Mouse (Mus musculus) heart, embryonic 15.5 days (tissue): Measurements from ENCODE around the gene Tmem144. TPM values are rescaled to one million over a fixed set of nuclear protein-coding genes. Genes with fewer than 3 reads are reported as not detected.

Experiments
- ATAC-seq: fragments of 200-750 bp; cut with Nextera tagmentation; replicated peaks from 2 replicates; pipeline ENCODE4 v1.8.0; 2017; ENCODE audit warnings: low read depth, moderate TSS enrichment; ENCODE audit not compliant: insufficient number of reproducible peaks, insufficient read depth, low FRiP score
- H3K27ac ChIP-seq: fragments of 300-500 bp; sonication (generic); 2 replicates; pipeline ENCODE4 v1.5.1; 2015; ENCODE audit warnings: mild to moderate bottlenecking, inconsistent platforms
- H3K27me3 ChIP-seq: fragments of 300-500 bp; sonication (generic); 2 replicates; pipeline ENCODE4 v1.6.1; 2015; ENCODE audit warnings: inconsistent platforms
- H3K36me3 ChIP-seq: fragments of 300-500 bp; sonication (generic); 2 replicates; pipeline ENCODE4 v1.6.1; 2015; ENCODE audit warnings: mild to moderate bottlenecking, inconsistent platforms
- H3K4me1 ChIP-seq: fragments of 300-500 bp; sonication (generic); replicated peaks from 2 replicates; pipeline ENCODE4 v1.6.1; 2015; ENCODE audit warnings: inconsistent platforms
- H3K4me2 ChIP-seq: fragments of 300-500 bp; sonication (generic); 2 replicates; pipeline ENCODE4 v1.6.1; 2015; ENCODE audit warnings: inconsistent platforms, mild to moderate bottlenecking, moderate library complexity
- H3K4me3 ChIP-seq: fragments of 300-500 bp; sonication (generic); 2 replicates; pipeline ENCODE4 v1.5.1; 2015; ENCODE audit warnings: mild to moderate bottlenecking, inconsistent platforms
- H3K9ac ChIP-seq: fragments of 300-500 bp; sonication (generic); 2 replicates; pipeline ENCODE4 v1.6.1; 2015; ENCODE audit warnings: mild to moderate bottlenecking, inconsistent platforms
- H3K9me3 ChIP-seq: fragments of 300-500 bp; sonication (generic); replicated peaks from 2 replicates; pipeline ENCODE4 v1.6.1; 2016; ENCODE audit warnings: inconsistent platforms
- WGBS: fragments of 180-500 bp; shearing (Covaris S2); methylation state at CpG from one replicate; pipeline ENCODE4 v1.1.7; 2015; ENCODE audit warnings: mixed read lengths; 5-methylcytosine and 5-hydroxymethylcytosine counted together
- polyA plus RNA-seq: library from polyadenylated mRNA; unstranded; fragments of >200 nt; fragmentation: Nextera tagmentation; extraction: Ambion mirVana; gene quantifications from 2 replicates; pipeline ENCODE4 v1.2.1, GENCODE M21; 2015

The Tmem144 gene
- polyA plus RNA-seq, 1 experiment from 2014 or later, result 8.9 TPM

DNA sequence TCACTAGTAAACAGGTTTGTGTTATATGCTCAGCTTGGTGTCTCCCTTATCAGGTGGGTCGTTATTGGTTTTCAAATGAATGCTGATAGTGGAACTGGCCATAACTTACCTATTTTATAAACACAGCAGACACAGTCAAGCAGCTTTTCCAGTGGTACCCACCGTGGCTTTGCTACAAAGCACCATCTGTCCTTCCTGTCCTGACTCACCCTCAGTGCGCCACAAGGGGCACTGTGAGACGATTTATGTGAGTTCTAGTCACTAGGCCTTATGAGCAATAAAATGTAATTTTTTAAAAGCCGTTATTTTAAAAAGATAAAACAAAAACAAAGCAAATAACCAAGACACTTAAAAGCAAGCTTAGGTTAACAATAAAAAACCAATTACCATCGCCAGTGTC, 13.8 kb downstream of the Tmem144 start:
- H3K4me3 ChIP-seq, result no peak overlapping the region
- no peaks in the 10 kb centered on the region for H3K27me3 ChIP-seq
- H3K36me3 ChIP-seq, result peaks cover 6% of the 10 kb centered on the region; the same call in 1 of the 2 replicates
- 0 out of 2 replicates have a peak, but pooled peaks cover 6% of the 10 kb centered on the region for H3K4me1 ChIP-seq
- no peak for ATAC-seq
- H3K9ac ChIP-seq, result no peak overlapping the region
- no peak overlapping the region for H3K27ac ChIP-seq
- no peak overlapping the region for H3K4me2 ChIP-seq
- 58% methylated on average over 6 of the region's 6 CpGs for WGBS
- no peaks in the 10 kb centered on the region for H3K9me3 ChIP-seq

DNA sequence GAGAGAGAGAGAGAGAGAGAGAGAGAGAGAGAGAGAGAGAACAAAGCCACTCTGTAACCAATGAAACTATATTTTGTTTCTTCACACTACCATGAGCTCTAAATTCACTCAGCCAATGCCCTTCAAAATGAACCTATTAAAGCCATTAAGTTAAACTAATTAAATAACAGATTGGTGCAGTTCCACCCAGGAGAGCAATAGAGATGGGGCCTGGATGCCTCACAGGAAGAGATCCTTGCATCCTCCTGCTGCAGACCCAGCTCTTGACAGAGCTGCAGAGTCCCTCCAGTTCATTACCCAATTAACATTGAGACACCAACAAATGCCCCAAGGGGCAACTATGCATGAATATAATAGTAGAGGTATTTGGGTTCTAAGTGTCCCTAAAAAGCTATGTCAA, 23.3 kb downstream of the Tmem144 start:
- no peaks in the 10 kb centered on the region for H3K36me3 ChIP-seq
- no peak for ATAC-seq
- no peak overlapping the region for H3K4me2 ChIP-seq
- H3K9ac ChIP-seq, result no peak overlapping the region
- H3K4me1 ChIP-seq, result peaks cover 8% of the 10 kb centered on the region; the same call in 1 of the 2 replicates
- H3K9me3 ChIP-seq, result no peaks in the 10 kb centered on the region
- no peak overlapping the region for H3K27ac ChIP-seq
- H3K27me3 ChIP-seq, result no peaks in the 10 kb centered on the region
- H3K4me3 ChIP-seq, result no peak overlapping the region

DNA sequence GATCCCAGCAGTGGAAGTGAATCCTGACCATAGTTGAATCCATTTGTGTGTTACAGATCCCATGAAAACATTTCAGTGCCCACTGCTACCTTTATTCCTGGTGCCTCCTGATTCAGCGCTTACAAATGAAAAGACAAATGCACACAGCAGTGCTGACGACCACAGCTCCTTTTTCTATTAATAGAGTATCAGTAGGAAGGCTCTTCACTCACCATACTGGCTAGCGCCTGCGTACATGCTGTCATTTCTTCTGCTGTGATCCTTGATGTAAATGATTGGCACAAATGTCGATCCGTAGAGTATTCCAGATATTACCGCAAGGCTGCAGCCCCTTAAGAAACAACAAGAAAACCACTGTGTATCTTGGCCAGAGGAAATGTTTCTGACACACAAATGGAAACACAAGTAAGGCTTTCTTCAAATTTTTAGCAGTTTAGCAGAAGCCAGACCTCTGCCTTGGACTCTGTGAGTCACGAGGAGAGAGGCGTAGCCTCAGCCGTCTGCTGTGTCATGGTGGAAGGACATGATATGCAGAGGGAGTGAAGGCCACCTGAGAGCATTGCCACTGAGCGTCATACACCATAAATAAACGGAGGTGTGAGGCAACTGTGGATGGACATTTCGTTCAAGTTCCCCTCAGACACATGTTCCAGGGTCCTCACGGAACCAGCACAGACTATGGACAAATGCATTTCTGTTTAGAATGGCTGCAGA, 27.3 kb downstream of the Tmem144 start:
- Histone ChIP-seq H3K27ac (peak overlapping the region; percentile 64), H3K4me1 (peaks cover 8% of the 10 kb centered on the region; the same call in 1 of the 2 replicates), H3K36me3 (no peaks in the 10 kb centered on the region), H3K9ac (no peak overlapping the region), H3K4me2 (peak overlapping the region; percentile 34), H3K4me3 (no peak overlapping the region), H3K27me3 (no peaks in the 10 kb centered on the region), H3K9me3 (no peaks in the 10 kb centered on the region)
- 61% methylated on average over 14 of the region's 14 CpGs for WGBS
- peak; percentile 75; the same call in 1 of the 2 replicates for ATAC-seq

DNA sequence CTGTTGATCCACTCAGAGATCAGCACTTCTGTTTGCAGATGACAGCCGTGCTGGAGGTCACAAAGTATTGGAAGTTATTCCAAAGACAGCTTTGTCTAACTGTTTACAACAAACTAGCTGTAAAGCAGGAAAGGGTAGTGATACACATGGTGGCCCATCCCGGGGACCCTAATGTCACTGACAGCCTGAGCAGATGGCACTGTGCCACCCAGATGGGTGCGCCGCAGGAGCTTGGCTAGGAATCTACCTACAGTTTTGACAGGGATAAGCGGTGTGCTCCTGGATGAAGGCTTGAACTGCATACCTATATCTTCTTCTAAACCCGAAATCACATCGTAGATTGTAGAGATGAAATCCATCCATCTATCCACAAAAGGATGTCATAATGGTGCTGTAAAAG, 29.4 kb downstream of the Tmem144 start:
- Histone ChIP-seq H3K4me3 (no peak overlapping the region), H3K9ac (no peak overlapping the region), H3K36me3 (no peaks in the 10 kb centered on the region), H3K4me1 (peaks cover 8% of the 10 kb centered on the region; the same call in 1 of the 2 replicates), H3K4me2 (no peak overlapping the region), H3K27ac (no peak overlapping the region), H3K27me3 (no peaks in the 10 kb centered on the region), H3K9me3 (no peaks in the 10 kb centered on the region)
- WGBS, result 88% methylated on average over 7 of the region's 7 CpGs
- no peak for ATAC-seq

DNA sequence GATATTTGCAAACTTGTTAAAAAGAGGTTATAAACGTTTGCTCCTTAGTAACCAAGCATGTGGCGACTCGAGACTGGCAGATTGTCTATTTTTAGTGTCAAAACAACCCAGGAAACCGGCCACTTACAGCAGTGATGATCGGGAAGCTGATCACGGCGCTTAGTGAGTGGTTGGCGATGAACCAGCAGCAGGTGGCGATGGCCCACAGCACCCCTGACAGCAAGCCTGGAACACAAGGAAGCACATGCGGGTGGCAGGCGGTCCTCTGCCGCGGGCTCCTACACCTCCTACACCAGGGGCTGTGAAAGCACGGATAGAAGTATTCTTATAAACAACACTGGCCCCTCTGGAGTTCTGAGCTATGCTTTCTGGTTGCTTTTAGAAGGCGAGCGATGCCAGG, 31.4 kb downstream of the Tmem144 start:
- H3K4me1 ChIP-seq, result peaks cover 8% of the 10 kb centered on the region; the same call in 1 of the 2 replicates
- H3K4me2 ChIP-seq, result no peak overlapping the region
- no peak overlapping the region for H3K27ac ChIP-seq
- H3K27me3 ChIP-seq, result no peaks in the 10 kb centered on the region
- ATAC-seq, result no peak
- no peak overlapping the region for H3K4me3 ChIP-seq
- no peak overlapping the region for H3K9ac ChIP-seq
- WGBS, result 63% methylated on average over 16 of the region's 16 CpGs
- H3K36me3 ChIP-seq, result no peaks in the 10 kb centered on the region
- no peaks in the 10 kb centered on the region for H3K9me3 ChIP-seq

DNA sequence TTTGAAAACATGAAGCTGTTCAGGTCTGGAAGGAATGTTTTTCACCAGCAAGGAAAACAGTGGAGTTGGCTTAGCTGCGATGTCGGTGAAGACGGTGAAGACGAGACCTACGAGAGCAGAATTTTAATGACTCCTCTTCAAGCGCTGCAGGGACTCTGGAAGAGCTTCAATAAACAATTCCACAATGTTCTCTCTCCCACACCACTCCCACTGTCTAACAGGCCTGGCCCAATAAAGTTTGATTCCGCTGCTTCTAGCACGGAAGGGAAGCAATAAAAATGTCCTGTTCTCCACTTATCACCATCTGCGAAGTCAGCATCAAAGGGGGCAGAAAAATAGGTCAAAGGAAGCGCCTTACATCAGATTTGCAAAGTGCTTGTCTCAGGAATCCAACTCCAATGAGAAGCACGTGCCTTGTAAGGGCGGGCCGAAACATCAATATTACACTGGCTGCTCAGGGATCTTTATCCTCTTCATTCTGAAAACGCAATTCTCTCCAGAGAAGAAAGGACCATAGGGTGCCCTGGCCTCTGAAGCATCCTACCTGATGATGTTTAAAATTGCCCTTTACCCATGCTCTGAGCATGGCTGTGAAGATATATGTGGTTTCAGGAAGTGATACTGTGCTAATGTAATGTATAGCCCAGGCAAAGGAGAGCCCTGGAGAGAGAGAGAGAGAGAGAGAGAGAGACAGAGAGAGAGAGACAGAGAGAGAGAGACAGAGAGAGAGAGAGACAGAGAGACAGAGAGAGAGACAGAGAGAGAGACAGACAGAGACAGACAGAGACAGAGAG, 34.2 kb downstream of the Tmem144 start:
- no peak overlapping the region for H3K27ac ChIP-seq
- H3K4me2 ChIP-seq, result no peak overlapping the region
- ATAC-seq, result no peak
- 71% methylated on average over 14 of the region's 14 CpGs for WGBS
- H3K9me3 ChIP-seq, result no peaks in the 10 kb centered on the region
- no peak overlapping the region for H3K9ac ChIP-seq
- no peaks in the 10 kb centered on the region for H3K27me3 ChIP-seq
- H3K36me3 ChIP-seq, result no peaks in the 10 kb centered on the region
- H3K4me1 ChIP-seq, result no peaks in the 10 kb centered on the region
- H3K4me3 ChIP-seq, result no peak overlapping the region

DNA sequence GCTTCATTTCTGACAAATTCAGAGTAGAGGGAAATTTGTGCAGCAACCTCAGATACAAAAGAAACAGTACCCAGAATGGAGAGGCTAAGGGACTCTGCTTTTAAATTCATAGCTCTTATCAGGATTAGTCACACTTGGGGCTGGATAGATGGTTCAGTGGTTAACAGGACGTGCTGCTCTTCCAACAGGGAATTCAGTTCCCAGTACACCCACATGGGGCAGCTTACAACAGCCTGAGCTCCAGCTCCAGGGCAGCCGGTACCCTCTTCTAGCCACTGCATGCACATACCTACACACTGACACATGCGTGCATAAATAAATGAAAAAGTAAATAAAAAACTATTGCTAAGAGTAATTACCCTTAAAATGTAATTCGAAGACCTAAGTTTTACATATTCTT, 36.3 kb downstream of the Tmem144 start:
- WGBS, result 68% methylated on average over 4 of the region's 4 CpGs
- Histone ChIP-seq H3K9me3 (no peaks in the 10 kb centered on the region), H3K4me1 (no peaks in the 10 kb centered on the region), H3K9ac (no peak overlapping the region), H3K4me3 (no peak overlapping the region), H3K27ac (no peak overlapping the region), H3K36me3 (no peaks in the 10 kb centered on the region), H3K27me3 (no peaks in the 10 kb centered on the region), H3K4me2 (no peak overlapping the region)
- no peak for ATAC-seq

DNA sequence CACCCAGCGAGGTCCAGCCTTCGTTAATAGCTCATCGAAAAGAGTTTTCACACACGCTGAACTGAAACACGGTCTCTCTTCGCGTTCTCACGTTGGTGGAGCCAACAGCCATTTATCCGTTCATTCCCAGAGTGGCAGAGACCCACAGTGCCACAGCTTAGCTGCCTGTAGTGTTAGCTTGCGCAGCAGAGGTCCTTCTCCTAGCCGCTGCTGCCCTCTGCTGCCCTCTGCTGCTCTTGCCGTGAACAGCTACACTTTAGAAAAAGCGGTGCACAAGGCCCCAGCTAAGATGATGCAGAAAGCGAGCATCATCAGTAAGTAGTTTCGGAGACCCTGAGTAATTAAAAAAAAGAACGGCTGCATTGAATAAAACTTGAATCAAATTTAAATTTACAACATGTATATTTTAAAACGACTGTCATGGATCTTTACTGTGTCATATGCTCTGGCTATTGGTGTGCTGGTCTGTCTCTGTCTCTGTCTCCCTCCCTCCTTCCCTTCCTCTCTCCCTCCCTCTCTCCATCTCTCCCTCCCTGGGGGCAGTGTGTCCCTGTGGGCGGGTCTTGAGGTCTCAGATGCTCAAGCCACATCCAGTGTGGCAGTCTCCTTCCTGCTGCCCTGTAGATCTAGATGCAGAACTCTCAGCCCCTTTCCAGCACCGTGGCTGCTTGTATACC, 38.6 kb downstream of the Tmem144 start:
- Histone ChIP-seq H3K27ac (no peak overlapping the region), H3K9me3 (no peaks in the 10 kb centered on the region), H3K36me3 (no peaks in the 10 kb centered on the region), H3K4me3 (no peak overlapping the region), H3K9ac (no peak overlapping the region), H3K4me2 (no peak overlapping the region), H3K4me1 (no peaks in the 10 kb centered on the region), H3K27me3 (no peaks in the 10 kb centered on the region)
- 30% methylated on average over 19 of the region's 19 CpGs for WGBS
- ATAC-seq, result 0 out of 2 replicates have a peak, but pooled peaks have one; percentile 55

DNA sequence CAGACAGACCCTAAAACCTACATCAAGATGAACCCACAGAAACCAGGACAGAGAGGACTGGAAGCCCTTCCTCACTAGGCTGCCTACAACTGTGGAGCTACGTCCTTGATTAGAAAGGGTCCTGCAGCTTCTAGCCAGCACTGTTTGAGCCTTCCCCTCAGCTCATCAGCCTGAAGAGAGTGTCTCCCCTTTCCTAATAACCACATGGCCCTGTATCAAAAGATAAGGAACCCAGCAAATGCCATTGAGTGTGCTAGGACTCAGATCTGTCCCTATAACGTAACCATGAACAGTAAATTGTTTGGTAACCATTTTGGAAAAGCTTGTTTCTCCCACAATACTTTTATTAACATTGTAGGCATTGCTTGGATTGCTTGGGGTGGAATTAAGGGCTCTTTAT, 40.5 kb downstream of the Tmem144 start:
- Histone ChIP-seq H3K27me3 (no peaks in the 10 kb centered on the region), H3K4me2 (no peak overlapping the region), H3K36me3 (no peaks in the 10 kb centered on the region), H3K4me1 (no peaks in the 10 kb centered on the region), H3K9me3 (no peaks in the 10 kb centered on the region), H3K27ac (no peak overlapping the region), H3K9ac (no peak overlapping the region), H3K4me3 (no peak overlapping the region)
- WGBS, result 60% methylated on average over 2 of the region's 2 CpGs
- no peak for ATAC-seq

DNA sequence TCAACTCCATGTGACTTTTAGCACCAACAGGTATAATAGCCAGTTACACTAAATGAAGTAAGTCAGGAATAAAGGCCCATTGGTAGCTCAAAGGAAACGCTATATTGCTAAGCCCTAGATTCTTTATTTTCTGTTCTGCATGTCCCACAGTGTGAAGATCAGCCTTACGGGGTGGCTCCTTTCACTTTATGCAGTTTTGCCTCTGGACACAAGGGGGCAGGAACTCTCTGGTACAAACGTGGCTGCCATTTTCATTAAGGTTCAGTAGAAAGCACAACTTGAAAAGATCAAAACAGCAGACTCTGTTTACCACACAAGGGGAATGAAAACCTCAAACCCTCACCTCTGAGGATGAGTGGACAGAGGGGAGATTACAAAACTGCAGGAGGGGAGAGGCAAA, 40.9 kb downstream of the Tmem144 start:
- Histone ChIP-seq H3K9ac (no peak overlapping the region), H3K27ac (no peak overlapping the region), H3K4me1 (no peaks in the 10 kb centered on the region), H3K4me3 (no peak overlapping the region), H3K4me2 (no peak overlapping the region), H3K27me3 (no peaks in the 10 kb centered on the region), H3K9me3 (no peaks in the 10 kb centered on the region), H3K36me3 (no peaks in the 10 kb centered on the region)
- ATAC-seq, result no peak
- WGBS, result 54% methylated on average over 3 of the region's 3 CpGs

DNA sequence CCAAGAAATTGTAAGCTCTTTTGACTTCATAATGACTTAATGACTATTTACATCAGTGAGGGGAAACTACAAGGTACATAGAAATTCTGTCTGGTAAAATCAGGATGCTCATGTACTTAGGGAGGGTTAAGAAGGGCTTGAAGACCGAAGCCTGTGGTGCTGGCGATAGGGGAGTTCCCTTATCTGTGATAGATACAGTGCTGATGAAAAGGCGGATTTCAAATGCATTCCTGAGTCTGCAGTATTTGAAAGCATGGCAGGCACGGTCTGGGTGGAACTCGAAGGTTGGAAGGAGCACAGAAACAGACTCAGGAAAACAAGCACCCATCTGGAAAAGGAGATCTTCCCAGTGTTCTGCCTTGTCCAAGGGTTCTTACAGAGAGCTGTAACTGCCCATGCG, 42.0 kb downstream of the Tmem144 start:
- Histone ChIP-seq H3K27me3 (no peaks in the 10 kb centered on the region), H3K27ac (no peak overlapping the region), H3K9me3 (no peaks in the 10 kb centered on the region), H3K4me1 (no peaks in the 10 kb centered on the region), H3K4me3 (no peak overlapping the region), H3K4me2 (no peak overlapping the region), H3K9ac (no peak overlapping the region), H3K36me3 (no peaks in the 10 kb centered on the region)
- no peak for ATAC-seq
- WGBS, result 32% methylated on average over 6 of the region's 6 CpGs
